Mouse (Mus musculus) thymus, adult 2 months (tissue): Measurements from ENCODE around the gene Fam160b1. TPM values are rescaled to one million over a fixed set of nuclear protein-coding genes. Genes with fewer than 3 reads are reported as not detected.

ENCODE experiments used
- DNase-seq: peaks from one replicate; pipeline ENCODE4 v3.0.0; 2021
- H3K27ac ChIP-seq: fragments of 200-500 bp; 2 replicates; pipeline ENCODE4 v1.5.1; 2012; ENCODE audit warnings: low read length, control low read depth; ENCODE audit not compliant: control insufficient read depth, insufficient read depth
- H3K27me3 ChIP-seq: fragments of 200-500 bp; 2 replicates; pipeline ENCODE4 v1.6.1; 2012; ENCODE audit warnings: mild to moderate bottlenecking, low read length, moderate library complexity, mixed read lengths; ENCODE audit not compliant: control insufficient read depth, insufficient read depth
- H3K36me3 ChIP-seq: fragments of 200-500 bp; 2 replicates; pipeline ENCODE4 v1.6.1; 2012; ENCODE audit warnings: mild to moderate bottlenecking, low read length, moderate library complexity; ENCODE audit not compliant: control insufficient read depth, insufficient read depth
- H3K4me1 ChIP-seq: fragments of 200-500 bp; replicated peaks from 2 replicates; pipeline ENCODE4 v1.6.1; 2012; ENCODE audit warnings: low read length; ENCODE audit not compliant: control insufficient read depth, insufficient read depth
- H3K4me3 ChIP-seq: fragments of 200-500 bp; 2 replicates; pipeline ENCODE4 v1.5.1; 2012; ENCODE audit warnings: mild to moderate bottlenecking, low read length, control low read depth, moderate library complexity; ENCODE audit not compliant: control insufficient read depth, insufficient read depth
- CTCF ChIP-seq: fragments of 200-500 bp; IDR thresholded peaks from 2 replicates; pipeline ENCODE4 v1.5.1; 2012; ENCODE audit warnings: mild to moderate bottlenecking, control low read depth, low read length, moderate library complexity, borderline replicate concordance; ENCODE audit not compliant: control insufficient read depth, poor library complexity, insufficient read depth; ENCODE audit errors: extremely low read depth
- POLR2A ChIP-seq: fragments of 200-500 bp; IDR thresholded peaks from 2 replicates; pipeline ENCODE4 v1.6.1; 2012; ENCODE audit warnings: mild to moderate bottlenecking, low read length, control low read depth, moderate library complexity; ENCODE audit not compliant: control insufficient read depth, poor library complexity, insufficient read depth; ENCODE audit errors: extremely low read depth
- WGBS: fragments of 180-500 bp; shearing (Covaris S2); methylation state at CpG from one replicate; pipeline ENCODE4 v1.1.7; 2018; 5-methylcytosine and 5-hydroxymethylcytosine counted together
- polyA plus RNA-seq: library from polyadenylated mRNA; depleted of rRNA; stranded (reverse); fragments of >200 nt; gene quantifications from 2 replicates; pipeline ENCODE4 v1.2.3, GENCODE M21; 2012

Fam160b1 gene
- polyA plus RNA-seq, 1 experiment: 28.3 TPM

GRCm38 (mm10) chr19:57340900-57341742 lies 19.4 kb upstream of the Fam160b1 start:
- no peak overlapping the region for H3K27ac ChIP-seq
- no peaks in the 10 kb centered on the region for H3K36me3 ChIP-seq
- H3K4me3 ChIP-seq: no peak overlapping the region
- DNase-seq: no peak
- TF ChIP-seq POLR2A (no peak), CTCF (no peak)
- 78% methylated on average over 8 of the region's 8 CpGs for WGBS
- no peaks in the 10 kb centered on the region for H3K27me3 ChIP-seq
- peaks cover 20% of the 10 kb centered on the region for H3K4me1 ChIP-seq

- H3K36me3 ChIP-seq: no peaks in the 10 kb centered on the region
- TF ChIP-seq POLR2A (no peak), CTCF (no peak)
- no peaks in the 10 kb centered on the region for H3K27me3 ChIP-seq
- H3K27ac ChIP-seq: peak overlapping the region; percentile 11
- WGBS: 7% methylated on average over 5 of the region's 5 CpGs
- peaks cover 20% of the 10 kb centered on the region for H3K4me1 ChIP-seq
- H3K4me3 ChIP-seq: no peak overlapping the region
- DNase-seq: peak; percentile 43
These were observed 16.6 kb upstream of the Fam160b1 start for GRCm38 (mm10) chr19:57343860-57344259.

GRCm38 (mm10) chr19:57344678-57345077 lies 15.8 kb upstream of the Fam160b1 start:
- H3K27me3 ChIP-seq: no peaks in the 10 kb centered on the region
- peaks cover 20% of the 10 kb centered on the region for H3K4me1 ChIP-seq
- WGBS: 88% methylated on average over 1 of the region's 1 CpGs

GRCm38 (mm10) chr19:57349096-57349495 lies 11.4 kb upstream of the Fam160b1 start:
- Histone ChIP-seq H3K27me3 (no peaks in the 10 kb centered on the region), H3K4me3 (no peak overlapping the region), H3K4me1 (peaks cover 6% of the 10 kb centered on the region), H3K36me3 (no peaks in the 10 kb centered on the region), H3K27ac (no peak overlapping the region)
- DNase-seq: no peak
- TF ChIP-seq POLR2A (no peak), CTCF (no peak)

More at GRCm38 (mm10) chr19:57344678-57345077, 15.8 kb upstream of the Fam160b1 start:
- H3K27ac ChIP-seq: 0 out of 2 replicates have a peak overlapping the region, but pooled peaks have one; percentile 19
- DNase-seq: no peak
- H3K36me3 ChIP-seq: no peaks in the 10 kb centered on the region
- no peak for TF ChIP-seq POLR2A
- TF ChIP-seq CTCF: no peak
- H3K4me3 ChIP-seq: no peak overlapping the region

GRCm38 (mm10) chr19:57352337-57352935 lies 8.0 kb upstream of the Fam160b1 start:
- H3K27ac ChIP-seq: no peak overlapping the region
- H3K27me3 ChIP-seq: no peaks in the 10 kb centered on the region
- no peak overlapping the region for H3K4me3 ChIP-seq
- WGBS: 92% methylated on average over 12 of the region's 12 CpGs
- TF ChIP-seq CTCF (no peak), POLR2A (no peak)
- H3K4me1 ChIP-seq: peaks cover 26% of the 10 kb centered on the region
- DNase-seq: no peak
- H3K36me3 ChIP-seq: no peaks in the 10 kb centered on the region

GRCm38 (mm10) chr19:57353228-57353627 lies 7.3 kb upstream of the Fam160b1 start:
- Histone ChIP-seq H3K36me3 (no peaks in the 10 kb centered on the region), H3K4me1 (peaks cover 31% of the 10 kb centered on the region), H3K27ac (no peak overlapping the region), H3K27me3 (no peaks in the 10 kb centered on the region), H3K4me3 (no peak overlapping the region)
- 98% methylated on average over 10 of the region's 10 CpGs for WGBS
- no peak for DNase-seq
- TF ChIP-seq CTCF (no peak), POLR2A (no peak)

- Histone ChIP-seq H3K4me1 (peaks cover 39% of the 10 kb centered on the region), H3K27me3 (no peaks in the 10 kb centered on the region), H3K27ac (no peak overlapping the region), H3K4me3 (no peak overlapping the region), H3K36me3 (no peaks in the 10 kb centered on the region)
- TF ChIP-seq CTCF: no peak
- no peak for TF ChIP-seq POLR2A
- 97% methylated on average over 11 of the region's 11 CpGs for WGBS
- no peak for DNase-seq
These were observed 6.4 kb upstream of the Fam160b1 start for GRCm38 (mm10) chr19:57354050-57354449.
